Mouse (Mus musculus): ENCODE results near the gene Slc7a3. TPM values are rescaled to one million over a fixed set of nuclear protein-coding genes. Genes with fewer than 3 reads are reported as not detected.
A peak's percentile ranks its signal among the peaks of the same experiment; 100 is the strongest.
"Not testable (repeated sequence)": the region's sequence is repeated elsewhere in the genome, so short reads cannot be mapped to it uniquely, and the experiment has no call there.

Slc7a3 gene
- polyA plus RNA-seq (2015; fragmentation: Nextera tagmentation; extraction: Ambion mirVana): 0.23 and 0.31 TPM in 2 replicates

DNA sequence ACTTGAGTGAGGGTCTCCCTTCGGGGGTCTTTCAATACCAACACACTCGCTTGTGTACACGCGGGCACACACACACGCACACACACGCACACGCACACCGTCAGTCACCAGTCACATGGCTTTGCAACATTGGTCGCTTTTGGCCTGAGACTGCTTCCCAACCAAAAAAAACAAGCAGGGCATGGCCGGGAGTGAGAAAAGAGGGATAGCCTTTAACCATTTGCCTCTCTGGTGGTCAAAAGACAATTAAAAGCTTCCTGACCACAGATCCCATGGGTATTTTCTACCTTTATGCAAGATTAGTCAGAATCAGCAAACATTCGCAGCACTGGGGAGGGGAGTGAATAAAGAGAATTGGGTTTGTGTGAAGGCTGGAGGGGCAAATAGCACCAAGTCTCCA lies at the start of gene Slc7a3:
Slc7a3 (minus strand) TSS at position 101 of the 400 bp plus-strand sequence.
- 49% methylated on average over 11 of the region's 11 CpGs for WGBS (ENCODE audit: insufficient replicate concordance)
- Histone ChIP-seq H3K4me1 (replicated peaks) (no peaks in the 10 kb centered on the region), H3K27me3 (peaks cover 29% of the 10 kb centered on the region), H3K36me3 (replicated peaks) (no peaks in the 10 kb centered on the region), H3K9me3 (replicated peaks) (no peaks in the 10 kb centered on the region), H3K27ac (replicated peaks) (no peak within 1 kb of the TSS), H3K4me3 (replicated peaks) (no peak within 1 kb of the TSS), H3K4me2 (peak within 1 kb of the TSS; percentile 44), H3K9ac (no peak within 1 kb of the TSS)
- no peak for ATAC-seq (ENCODE audit: insufficient read depth)

DNA sequence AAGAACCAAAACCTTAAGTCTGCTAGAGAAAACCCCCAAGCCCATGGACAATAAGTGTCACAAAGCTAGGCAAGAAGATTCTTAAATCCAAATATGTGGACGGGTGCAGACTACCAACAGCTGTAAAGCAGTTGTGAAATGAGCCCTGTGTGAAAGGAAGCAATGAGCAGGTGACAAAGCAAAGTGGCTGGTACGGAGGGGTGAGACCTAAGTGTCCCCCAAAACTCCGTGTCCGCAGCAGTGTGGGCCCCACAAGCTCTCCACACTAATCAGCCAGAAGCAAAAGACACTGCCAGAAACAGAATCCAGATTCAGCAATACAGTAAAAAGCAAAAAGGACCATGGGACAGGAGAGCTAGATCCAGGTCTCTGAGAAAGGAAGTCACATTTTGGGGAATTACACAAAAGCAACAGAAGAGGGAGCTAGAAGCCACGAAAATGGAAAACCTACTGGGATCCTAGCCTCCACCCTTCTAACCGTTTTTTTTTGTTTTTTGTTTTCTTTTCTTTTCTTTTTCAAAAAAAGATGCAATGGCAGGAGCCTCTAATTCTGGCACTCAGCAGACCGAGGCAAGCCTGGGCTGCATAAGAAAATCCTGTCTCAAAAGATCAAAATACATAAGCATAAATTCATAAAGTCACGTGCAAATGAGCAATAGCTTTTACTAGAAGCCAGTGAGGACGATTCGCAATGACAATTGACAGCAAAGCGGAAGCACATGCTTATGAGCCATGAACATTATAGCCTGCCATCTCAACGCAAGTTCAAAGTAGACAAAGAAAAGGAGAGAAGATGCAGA lies 46.4 kb upstream of the Slc7a3 start:
- H3K4me3 ChIP-seq (replicated peaks): peak overlapping the region; percentile 29
- ATAC-seq (ENCODE audit: insufficient read depth): no peak
- 33% methylated on average over 12 of the region's 12 CpGs for WGBS (ENCODE audit: insufficient replicate concordance)

DNA sequence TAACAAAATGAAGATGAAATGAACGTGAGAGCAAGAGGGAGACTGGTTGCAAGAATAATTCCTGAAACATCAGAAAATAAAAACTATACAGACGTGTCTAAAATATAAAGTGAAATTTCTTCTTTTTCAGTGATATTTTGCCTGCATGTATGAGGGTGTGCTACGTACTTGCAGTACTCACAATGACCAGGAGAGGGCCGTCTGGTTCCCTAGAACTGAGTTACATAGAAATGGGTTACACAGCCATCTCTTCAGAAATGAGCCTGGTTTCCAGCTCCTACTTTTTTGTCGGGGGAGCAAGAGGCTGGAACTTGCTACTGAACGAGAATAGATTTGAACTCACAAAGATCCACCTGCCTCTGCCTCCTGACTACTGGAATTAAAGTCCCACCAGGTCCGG lies 45.2 kb upstream of the Slc7a3 start:
- no peaks in the 10 kb centered on the region for H3K9me3 ChIP-seq (replicated peaks)
- no peak overlapping the region for H3K4me3 ChIP-seq (replicated peaks)
- H3K27ac ChIP-seq (replicated peaks): no peak overlapping the region
- no peak overlapping the region for H3K9ac ChIP-seq
- no peak for ATAC-seq (ENCODE audit: insufficient read depth)
- no peaks in the 10 kb centered on the region for H3K27me3 ChIP-seq
- H3K4me2 ChIP-seq: no peak overlapping the region
- no peaks in the 10 kb centered on the region for H3K36me3 ChIP-seq (replicated peaks)
- H3K4me1 ChIP-seq (replicated peaks): no peaks in the 10 kb centered on the region
- WGBS (ENCODE audit: insufficient replicate concordance): 23% methylated on average over 7 of the region's 7 CpGs

More for the DNA sequence above, 46.4 kb upstream of the Slc7a3 start:
- H3K4me2 ChIP-seq: peak overlapping the region; percentile 48
- no peaks in the 10 kb centered on the region for H3K27me3 ChIP-seq
- H3K27ac ChIP-seq (replicated peaks): no peak overlapping the region
- no peaks in the 10 kb centered on the region for H3K4me1 ChIP-seq (replicated peaks)
- no peak overlapping the region for H3K9ac ChIP-seq
- H3K36me3 ChIP-seq (replicated peaks): no peaks in the 10 kb centered on the region
- H3K9me3 ChIP-seq (replicated peaks): no peaks in the 10 kb centered on the region

DNA sequence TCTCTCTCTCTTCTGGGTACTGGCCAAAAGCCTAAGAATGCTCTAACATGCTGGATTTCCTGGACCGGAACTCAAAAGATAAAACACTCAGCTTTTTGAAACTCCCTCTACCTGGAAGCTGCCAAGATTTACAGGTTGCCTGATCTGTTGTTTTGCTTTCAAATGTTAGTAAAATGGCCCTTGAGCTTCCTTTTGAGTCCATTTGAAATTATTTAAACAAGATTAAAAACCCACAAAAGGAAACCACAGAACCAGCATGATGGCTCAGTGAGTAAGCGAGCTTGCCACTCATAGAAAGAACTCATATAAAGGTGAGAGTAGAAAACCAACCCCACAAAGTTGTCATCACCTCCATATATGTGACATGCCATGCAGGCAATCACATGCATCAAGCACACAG lies 42.7 kb upstream of the Slc7a3 start:
- no peak overlapping the region for H3K4me3 ChIP-seq (replicated peaks)
- H3K4me2 ChIP-seq: no peak overlapping the region
- no peaks in the 10 kb centered on the region for H3K9me3 ChIP-seq (replicated peaks)
- H3K9ac ChIP-seq: no peak overlapping the region
- no peaks in the 10 kb centered on the region for H3K36me3 ChIP-seq (replicated peaks)
- H3K27me3 ChIP-seq: no peaks in the 10 kb centered on the region
- no peaks in the 10 kb centered on the region for H3K4me1 ChIP-seq (replicated peaks)
- 33% methylated on average over 2 of the region's 2 CpGs for WGBS (ENCODE audit: insufficient replicate concordance)
- ATAC-seq (ENCODE audit: insufficient read depth): no peak
- H3K27ac ChIP-seq (replicated peaks): no peak overlapping the region

DNA sequence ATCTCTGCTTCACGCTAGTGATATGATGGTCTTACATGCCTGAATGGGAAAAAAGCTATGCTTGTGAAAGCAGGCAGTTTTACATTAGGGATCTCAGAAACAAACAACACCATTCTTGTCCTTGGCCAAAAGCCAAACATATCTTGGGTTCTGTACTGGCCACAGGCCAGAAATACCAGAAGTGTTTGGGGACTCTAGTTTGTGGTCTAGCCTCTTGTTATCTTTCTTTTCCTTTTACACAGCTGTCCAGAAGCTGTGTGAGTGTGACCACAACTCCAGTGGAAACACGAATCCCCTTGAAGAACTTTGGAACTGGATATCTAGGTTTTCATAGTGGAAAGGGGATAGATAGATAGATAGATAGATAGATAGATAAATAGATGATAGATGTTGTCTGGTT lies 41.2 kb upstream of the Slc7a3 start:
- no peak overlapping the region for H3K4me3 ChIP-seq (replicated peaks)
- WGBS (ENCODE audit: insufficient replicate concordance): 28% methylated on average over 2 of the region's 2 CpGs
- no peaks in the 10 kb centered on the region for H3K4me1 ChIP-seq (replicated peaks)
- no peaks in the 10 kb centered on the region for H3K9me3 ChIP-seq (replicated peaks)
- H3K27me3 ChIP-seq: no peaks in the 10 kb centered on the region
- H3K9ac ChIP-seq: no peak overlapping the region
- no peak for ATAC-seq (ENCODE audit: insufficient read depth)
- no peak overlapping the region for H3K27ac ChIP-seq (replicated peaks)
- no peaks in the 10 kb centered on the region for H3K36me3 ChIP-seq (replicated peaks)
- no peak overlapping the region for H3K4me2 ChIP-seq

DNA sequence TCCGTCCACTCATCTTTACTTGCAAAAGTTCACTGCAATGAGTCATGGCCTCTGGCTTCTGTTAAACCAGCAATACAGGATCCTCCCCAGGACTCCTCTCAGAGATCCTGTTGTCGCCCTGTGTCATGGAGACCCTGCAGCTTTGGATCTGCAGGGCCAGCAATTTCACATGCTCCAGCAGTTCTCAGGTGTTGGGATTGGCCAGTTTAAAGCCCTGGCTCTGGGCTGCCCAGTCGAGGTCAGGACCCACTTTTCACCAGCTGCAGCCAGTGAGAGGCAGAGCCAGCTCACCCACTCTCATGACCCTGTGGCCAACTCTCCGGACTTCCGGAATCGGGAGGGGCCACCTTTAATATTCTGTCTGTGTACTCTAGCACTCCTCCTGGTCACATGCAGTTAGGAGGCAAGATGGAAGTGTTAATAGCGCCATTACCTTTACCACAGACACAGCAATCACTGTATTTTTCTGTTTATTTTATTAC lies 40.7 kb upstream of the Slc7a3 start:
- Histone ChIP-seq H3K27ac (replicated peaks) (no peak overlapping the region), H3K9ac (no peak overlapping the region), H3K36me3 (replicated peaks) (no peaks in the 10 kb centered on the region), H3K27me3 (no peaks in the 10 kb centered on the region), H3K4me2 (no peak overlapping the region), H3K9me3 (replicated peaks) (no peaks in the 10 kb centered on the region), H3K4me1 (replicated peaks) (no peaks in the 10 kb centered on the region), H3K4me3 (replicated peaks) (no peak overlapping the region)
- WGBS (ENCODE audit: insufficient replicate concordance): 58% methylated on average over 7 of the region's 7 CpGs
- no peak for ATAC-seq (ENCODE audit: insufficient read depth)

DNA sequence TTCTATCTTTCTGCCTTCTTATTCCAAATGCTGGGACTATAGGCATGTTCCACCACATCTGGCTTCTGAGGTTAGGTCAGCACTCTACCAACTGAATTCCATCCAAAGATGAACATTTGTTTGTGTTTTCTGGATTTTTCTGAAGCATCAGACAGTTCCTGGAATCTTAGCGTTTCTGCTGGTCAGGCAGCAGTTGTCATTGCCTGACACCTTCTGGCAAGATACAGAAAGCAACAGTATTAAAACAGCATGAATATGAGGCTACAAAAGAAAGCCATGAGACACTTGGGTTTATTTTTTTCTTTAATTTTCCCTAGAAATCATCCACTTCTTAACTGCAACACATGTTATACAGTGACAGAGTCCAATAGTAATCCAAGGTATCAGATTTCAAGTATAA lies 34.7 kb upstream of the Slc7a3 start:
- no peaks in the 10 kb centered on the region; the same call in 1 of the 2 replicates for H3K27me3 ChIP-seq
- no peak overlapping the region for H3K4me3 ChIP-seq (replicated peaks)
- H3K9ac ChIP-seq: no peak overlapping the region
- ATAC-seq (ENCODE audit: insufficient read depth): no peak
- WGBS (ENCODE audit: insufficient replicate concordance): 43% methylated on average over 1 of the region's 1 CpGs
- H3K9me3 ChIP-seq (replicated peaks): no peaks in the 10 kb centered on the region
- H3K36me3 ChIP-seq (replicated peaks): no peaks in the 10 kb centered on the region
- H3K4me2 ChIP-seq: no peak overlapping the region
- no peaks in the 10 kb centered on the region for H3K4me1 ChIP-seq (replicated peaks)
- no peak overlapping the region for H3K27ac ChIP-seq (replicated peaks)

DNA sequence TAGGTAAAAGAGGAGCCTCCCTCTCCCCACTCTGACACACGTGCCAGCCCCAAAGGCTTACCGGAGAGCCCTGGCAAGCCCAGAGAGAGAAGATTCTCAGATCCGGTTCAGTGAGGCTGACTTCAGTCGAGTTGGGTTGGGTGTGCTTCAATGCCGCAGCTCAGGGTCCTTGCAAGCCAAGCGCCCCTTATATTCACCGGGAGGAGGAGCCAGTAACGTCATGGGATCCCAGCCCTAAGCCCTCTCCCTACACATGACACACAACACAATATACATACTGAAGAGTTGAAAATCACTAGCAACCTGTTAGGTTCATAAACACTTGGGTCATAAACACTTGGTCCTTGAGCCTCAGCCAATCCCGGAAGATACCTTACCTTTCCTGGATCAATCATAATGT lies 609 bp downstream of the Slc7a3 start:
- H3K27me3 ChIP-seq: peaks cover 29% of the 10 kb centered on the region
- H3K4me1 ChIP-seq (replicated peaks); H3K27ac ChIP-seq (replicated peaks); H3K9ac ChIP-seq; H3K4me3 ChIP-seq (replicated peaks); H3K36me3 ChIP-seq (replicated peaks); ATAC-seq (ENCODE audit: insufficient read depth); H3K9me3 ChIP-seq (replicated peaks): not testable (repeated sequence)
- WGBS (ENCODE audit: insufficient replicate concordance): 15% methylated on average over 9 of the region's 9 CpGs
- H3K4me2 ChIP-seq: peak overlapping the region; percentile 44

DNA sequence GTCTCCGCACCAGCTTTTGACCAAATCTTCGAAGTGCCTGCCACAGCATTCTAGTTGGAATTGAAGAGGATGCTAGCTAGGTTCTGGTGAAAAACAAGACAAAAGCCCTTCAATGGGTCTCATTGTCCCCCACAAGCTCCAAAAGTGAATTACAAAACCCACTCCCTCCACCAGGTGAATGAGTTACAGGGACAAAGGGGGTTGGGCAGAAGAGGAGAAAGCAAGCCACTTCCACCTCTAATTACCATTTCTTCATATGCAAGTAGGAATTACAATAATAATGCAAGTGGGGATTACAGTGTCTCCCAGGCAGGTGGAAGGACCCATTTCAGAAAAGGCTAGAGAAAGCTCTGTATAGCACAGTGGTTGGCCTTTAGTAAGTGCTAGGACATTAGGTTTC lies 1.6 kb downstream of the Slc7a3 start:
- Histone ChIP-seq H3K4me1 (replicated peaks) (no peaks in the 10 kb centered on the region), H3K27ac (replicated peaks) (no peak overlapping the region), H3K9me3 (replicated peaks) (no peaks in the 10 kb centered on the region), H3K4me3 (replicated peaks) (no peak overlapping the region), H3K36me3 (replicated peaks) (no peaks in the 10 kb centered on the region), H3K27me3 (peaks cover 29% of the 10 kb centered on the region), H3K9ac (no peak overlapping the region), H3K4me2 (no peak overlapping the region)
- no peak for ATAC-seq (ENCODE audit: insufficient read depth)
- 47% methylated on average over 2 of the region's 2 CpGs for WGBS (ENCODE audit: insufficient replicate concordance)

DNA sequence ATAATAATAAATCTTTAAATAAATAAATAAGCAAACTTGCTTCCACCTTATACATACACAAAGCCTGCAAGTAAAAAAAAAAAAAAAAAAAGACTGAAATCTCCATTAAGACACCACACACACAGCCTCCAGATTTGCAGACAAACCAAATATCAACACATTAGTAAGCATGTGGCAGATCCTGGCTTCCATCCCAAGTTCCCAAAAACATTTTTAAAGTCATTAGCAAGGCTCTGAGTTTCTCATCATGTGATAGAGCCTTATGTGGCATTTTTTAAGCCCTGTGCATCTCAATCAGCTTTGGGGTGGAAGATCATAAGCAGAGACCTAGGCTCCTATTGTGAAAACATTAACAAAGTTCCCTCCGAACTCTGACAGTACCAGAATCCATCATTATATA lies 20.6 kb downstream of the Slc7a3 start:
- Histone ChIP-seq H3K36me3 (replicated peaks) (no peaks in the 10 kb centered on the region), H3K27ac (replicated peaks) (no peak overlapping the region), H3K9ac (no peak overlapping the region), H3K4me3 (replicated peaks) (no peak overlapping the region), H3K9me3 (replicated peaks) (no peaks in the 10 kb centered on the region), H3K27me3 (no peaks in the 10 kb centered on the region), H3K4me2 (no peak overlapping the region), H3K4me1 (replicated peaks) (no peaks in the 10 kb centered on the region)
- ATAC-seq (ENCODE audit: insufficient read depth): no peak
- 29% methylated on average over 1 of the region's 1 CpGs for WGBS (ENCODE audit: insufficient replicate concordance)

DNA sequence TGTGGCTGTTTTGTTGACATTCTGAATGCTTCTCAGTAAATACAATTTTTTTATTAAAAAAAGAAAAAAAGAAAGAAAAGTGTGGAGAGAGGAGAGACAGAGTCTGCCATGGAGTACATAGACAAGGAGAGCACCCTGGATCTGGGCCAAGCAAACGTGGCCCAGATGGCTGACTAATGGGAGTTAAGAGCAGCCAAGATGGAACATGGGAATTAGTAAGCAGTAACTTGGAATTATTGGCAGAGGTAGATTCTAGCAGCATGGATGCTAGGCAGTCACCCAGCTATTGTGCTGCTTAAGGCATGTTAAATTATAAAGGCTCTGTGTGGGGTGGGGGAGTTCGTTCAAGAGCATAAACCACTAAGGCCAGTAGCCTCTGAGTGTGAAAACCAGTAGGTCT lies 22.3 kb downstream of the Slc7a3 start:
- Histone ChIP-seq H3K27me3 (no peaks in the 10 kb centered on the region), H3K4me1 (replicated peaks) (no peaks in the 10 kb centered on the region), H3K36me3 (replicated peaks) (no peaks in the 10 kb centered on the region), H3K9ac (no peak overlapping the region), H3K27ac (replicated peaks) (no peak overlapping the region), H3K4me3 (replicated peaks) (no peak overlapping the region), H3K9me3 (replicated peaks) (no peaks in the 10 kb centered on the region), H3K4me2 (no peak overlapping the region)
- ATAC-seq (ENCODE audit: insufficient read depth): no peak
- 50% methylated on average over 2 of the region's 2 CpGs for WGBS (ENCODE audit: insufficient replicate concordance)

DNA sequence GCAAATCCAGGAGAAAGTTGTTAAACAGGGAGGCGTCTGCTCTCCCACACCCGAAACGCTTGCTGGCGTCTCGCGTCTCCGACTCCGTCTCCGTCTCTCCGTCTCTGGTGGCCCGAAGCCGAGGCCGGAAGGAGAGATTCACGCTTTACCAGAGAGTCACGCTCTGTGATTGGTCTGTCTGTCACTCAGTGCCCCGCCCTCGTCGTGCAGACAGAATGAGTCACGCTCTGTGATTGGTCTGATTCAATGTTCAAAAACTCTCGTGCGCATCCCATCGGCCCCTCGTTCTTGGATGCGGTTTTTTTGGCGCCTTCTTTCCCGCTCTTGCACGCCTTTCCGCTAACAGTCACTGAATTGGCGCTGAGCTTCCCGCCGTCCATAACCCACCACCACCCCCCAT lies 26.3 kb downstream of the Slc7a3 start, which contains the start of gene Tex11:
Tex11 (minus strand) TSS at position 127 of the 400 bp plus-strand sequence.
- Histone ChIP-seq H3K4me1 (replicated peaks) (no peaks in the 10 kb centered on the region), H3K4me2 (no peak within 1 kb of the TSS), H3K4me3 (replicated peaks) (no peak within 1 kb of the TSS), H3K27ac (replicated peaks) (no peak within 1 kb of the TSS), H3K27me3 (no peaks in the 10 kb centered on the region), H3K36me3 (replicated peaks) (no peaks in the 10 kb centered on the region), H3K9me3 (replicated peaks) (no peaks in the 10 kb centered on the region), H3K9ac (no peak within 1 kb of the TSS)
- 83% methylated on average over 31 of the region's 31 CpGs for WGBS (ENCODE audit: insufficient replicate concordance)
- no peak for ATAC-seq (ENCODE audit: insufficient read depth)
